Comparison of ENCODE assay signal across 7 mouse cellular contexts in genomic region chr11:97040301-97041021, GRCm38 (mm10). TPM values are rescaled to one million over a fixed set of nuclear protein-coding genes. Genes with fewer than 3 reads are reported as not detected.
DNase-seq lines count a peak whose midpoint lies in the region; ATAC-seq and TF ChIP-seq lines count a peak whose summit lies in the region.

No protein-coding gene starts in this region.

- WGBS in forebrain, embryonic 16.5 days: 54% methylated on average over 12 of the region's 12 CpGs
- 28% methylated on average over 12 of the region's 12 CpGs for WGBS in liver, embryonic 16.5 days (ENCODE audit: insufficient replicate concordance)

- peaks cover 13% of the 10 kb centered on the region for H3K36me3 ChIP-seq in C2C12 (ENCODE audit: control insufficient read depth, insufficient read depth)
- H3K36me3 ChIP-seq in forebrain, embryonic 16.5 days (ENCODE audit: control insufficient read depth, insufficient read depth): no peaks in the 10 kb centered on the region
- no peaks in the 10 kb centered on the region; the same call in 1 of the 2 replicates for H3K36me3 ChIP-seq in liver, embryonic 16.5 days (ENCODE audit: control insufficient read depth, insufficient read depth)

- no peak overlapping the region for H3K27ac ChIP-seq in forebrain, embryonic 16.5 days (ENCODE audit: low read length)
- peak overlapping the region; percentile 3; the same call in 1 of the 2 replicates for H3K27ac ChIP-seq in liver, embryonic 16.5 days (ENCODE audit: low read length)

- H3K9ac ChIP-seq in forebrain, embryonic 16.5 days (replicated peaks; ENCODE audit: low read depth, low read length): no peak overlapping the region
- peak overlapping the region; percentile 38; the same call in 1 of the 2 replicates for H3K9ac ChIP-seq in liver, embryonic 16.5 days (ENCODE audit: low read depth, low read length)

- no peaks in the 10 kb centered on the region for H3K9me3 ChIP-seq in forebrain, embryonic 16.5 days (ENCODE audit: control insufficient read depth, low read length)
- no peaks in the 10 kb centered on the region for H3K9me3 ChIP-seq in liver, embryonic 16.5 days (replicated peaks; ENCODE audit: control insufficient read depth, low read length)

- DNase-seq in 416B (ENCODE audit: low read depth): peak; percentile 45
- no peak for DNase-seq in adrenal gland, postnatal 4 days (ENCODE audit: low spot score in 2 of 2)
- DNase-seq in gastrocnemius, postnatal 25 days: no peak
- no peak for DNase-seq in cerebellum, adult 9-10 months

- H3K27me3 ChIP-seq in C2C12 (ENCODE audit: control insufficient read depth, insufficient read depth, insufficient read length): no peaks in the 10 kb centered on the region
- H3K27me3 ChIP-seq in forebrain, embryonic 16.5 days (replicated peaks; ENCODE audit: control insufficient read depth, insufficient read depth, low read length): no peaks in the 10 kb centered on the region
- H3K27me3 ChIP-seq in liver, embryonic 16.5 days (ENCODE audit: control insufficient read depth, insufficient read depth, low read depth, low read length): no peaks in the 10 kb centered on the region

- peaks cover 11% of the 10 kb centered on the region for H3K4me1 ChIP-seq in forebrain, embryonic 16.5 days (replicated peaks; ENCODE audit: control insufficient read depth, insufficient read depth, low read length)
- H3K4me1 ChIP-seq in liver, embryonic 16.5 days (ENCODE audit: control insufficient read depth, low read depth, low read length): peaks cover 12% of the 10 kb centered on the region

- peak overlapping the region; percentile 95 for H3K4me2 ChIP-seq in forebrain, embryonic 16.5 days (ENCODE audit: low read length)
- H3K4me2 ChIP-seq in liver, embryonic 16.5 days (ENCODE audit: low read depth, low read length): peak overlapping the region; percentile 77

- TF ChIP-seq CTCF in C2C12 (IDR thresholded peaks at IDR 0.05; ENCODE audit: control insufficient read depth, insufficient read depth, insufficient read length): no peak

- H3K79me2 ChIP-seq in C2C12 (ENCODE audit: control insufficient read depth, insufficient read depth): peaks cover 38% of the 10 kb centered on the region

- H3ac ChIP-seq in C2C12 (ENCODE audit: control insufficient read depth, insufficient read length, low read depth): no peak overlapping the region

- peak overlapping the region; percentile 90 for H3K4me3 ChIP-seq in C2C12 (ENCODE audit: insufficient read depth, poor library complexity, severe bottlenecking)
- H3K4me3 ChIP-seq in forebrain, embryonic 16.5 days (replicated peaks; ENCODE audit: low read length): peak overlapping the region; percentile 78
- peak overlapping the region; percentile 79 for H3K4me3 ChIP-seq in liver, embryonic 16.5 days (ENCODE audit: low read depth, low read length)

- peaks cover 28% of the 10 kb centered on the region for H3K79me3 ChIP-seq in C2C12 (ENCODE audit: low read depth)

- ATAC-seq in forebrain, embryonic 16.5 days: no peak
- no peak for ATAC-seq in liver, embryonic 16.5 days (ENCODE audit: low read depth)

TF ChIP-seq in C2C12, 6 proteins besides CTCF, POLR2A, EP300 and RAD21:
- TF ChIP-seq FOSL1 (IDR thresholded peaks at IDR 0.05; ENCODE audit: insufficient read depth, low read length, poor library complexity, severe bottlenecking) (no peak), MAX (IDR thresholded peaks at IDR 0.05) (no peak), CEBPB (IDR thresholded peaks at IDR 0.05; ENCODE audit: low read depth) (no peak), MYOD1 (IDR thresholded peaks at IDR 0.05; ENCODE audit: control insufficient read depth, insufficient read length, low read depth) (no peak), USF1 (IDR thresholded peaks at IDR 0.05; ENCODE audit: low read depth) (no peak), MYOG (IDR thresholded peaks at IDR 0.05; ENCODE audit: control insufficient read depth, extremely low read depth, insufficient read length) (no peak)

RNA-seq across cellular contexts. Expression of gene Lrrc46, which starts 0.7 kb away (rescaled TPM):
- 1.0 TPM for polyA plus RNA-seq in C2C12 (2012; fragmentation: generic; extraction: Trizol)
- polyA plus RNA-seq in forebrain, embryonic 16.5 days (2015; fragmentation: Nextera tagmentation; extraction: Ambion mirVana): 3.0 and 3.1 TPM in 2 replicates
- 0.40 and 0.41 TPM in 2 replicates for polyA plus RNA-seq in liver, embryonic 16.5 days (2015; fragmentation: Nextera tagmentation; extraction: Ambion mirVana)
- total RNA-seq in adrenal gland, postnatal 4 days (2021): 1 to 10 TPM in 1 of 2 experiments, under 1 TPM in 1; 0.76 to 1.3 TPM
- total RNA-seq in gastrocnemius, postnatal 25 days (2021): under 1 TPM in 1 of 2 experiments, not detected in 1; 0.27 TPM

RNA-seq across cellular contexts. Expression of gene Mrpl10, which starts 0.9 kb away (rescaled TPM):
- 77.5 TPM for polyA plus RNA-seq in C2C12 (2012; fragmentation: generic; extraction: Trizol)
- 54.3 and 56.2 TPM in 2 replicates for polyA plus RNA-seq in forebrain, embryonic 16.5 days (2015; fragmentation: Nextera tagmentation; extraction: Ambion mirVana)
- 28.8 and 33.5 TPM in 2 replicates for polyA plus RNA-seq in liver, embryonic 16.5 days (2015; fragmentation: Nextera tagmentation; extraction: Ambion mirVana)
- total RNA-seq in adrenal gland, postnatal 4 days (2021): 100 to 1,000 TPM; 110 to 123 TPM
- total RNA-seq in gastrocnemius, postnatal 25 days (2021): 10 to 100 TPM; 37.6 to 43.0 TPM

RNA-seq across cellular contexts. Expression of gene Osbpl7, which starts 10.0 kb away (rescaled TPM):
- polyA plus RNA-seq in C2C12 (2012; fragmentation: generic; extraction: Trizol): 1.8 TPM
- 11.0 and 13.1 TPM in 2 replicates for polyA plus RNA-seq in forebrain, embryonic 16.5 days (2015; fragmentation: Nextera tagmentation; extraction: Ambion mirVana)
- polyA plus RNA-seq in liver, embryonic 16.5 days (2015; fragmentation: Nextera tagmentation; extraction: Ambion mirVana): 2.6 and 3.6 TPM in 2 replicates
- 10 to 100 TPM; 20.3 to 21.4 TPM for total RNA-seq in adrenal gland, postnatal 4 days (2021)
- total RNA-seq in gastrocnemius, postnatal 25 days (2021): 1 to 10 TPM; 2.5 to 3.2 TPM

RNA-seq across cellular contexts. Expression of gene Scrn2, which starts 10.7 kb away (rescaled TPM):
- polyA plus RNA-seq in C2C12 (2012; fragmentation: generic; extraction: Trizol): 21.1 TPM
- 14.4 and 16.2 TPM in 2 replicates for polyA plus RNA-seq in forebrain, embryonic 16.5 days (2015; fragmentation: Nextera tagmentation; extraction: Ambion mirVana)
- 11.1 and 12.2 TPM in 2 replicates for polyA plus RNA-seq in liver, embryonic 16.5 days (2015; fragmentation: Nextera tagmentation; extraction: Ambion mirVana)
- 10 to 100 TPM; 28.8 to 29.7 TPM for total RNA-seq in adrenal gland, postnatal 4 days (2021)
- 1 to 10 TPM; 9.3 to 9.4 TPM for total RNA-seq in gastrocnemius, postnatal 25 days (2021)

RNA-seq across cellular contexts. Expression of gene Sp6, which starts 27.3 kb away (rescaled TPM):
- polyA plus RNA-seq in C2C12 (2012; fragmentation: generic; extraction: Trizol): 5.5 TPM
- polyA plus RNA-seq in forebrain, embryonic 16.5 days (2015; fragmentation: Nextera tagmentation; extraction: Ambion mirVana): 0.29 and 0.68 TPM in 2 replicates
- polyA plus RNA-seq in liver, embryonic 16.5 days (2015; fragmentation: Nextera tagmentation; extraction: Ambion mirVana): not detected in 2 replicates
- total RNA-seq in adrenal gland, postnatal 4 days (2021): under 1 TPM; 0.42 TPM
- total RNA-seq in gastrocnemius, postnatal 25 days (2021): under 1 TPM in 1 of 2 experiments, not detected in 1; 0.10 TPM
